Mouse (Mus musculus) kidney, adult 2 months (tissue): ENCODE results near the gene Zfp57.

Source experiments
- CTCF ChIP-seq: fragments of 200-500 bp; conservative IDR thresholded peaks from 2 replicates; pipeline ENCODE4 v1.5.1; 2011; ENCODE audit warnings: low read depth, mild to moderate bottlenecking, control low read depth, low read length, moderate library complexity, mixed read lengths; ENCODE audit not compliant: insufficient read depth, insufficient read length
- POLR2A ChIP-seq: fragments of 200-500 bp; IDR thresholded peaks from one replicate; pipeline ENCODE4 v1.6.1; 2011; ENCODE audit warnings: low read depth, low read length, control low read depth

DNA sequence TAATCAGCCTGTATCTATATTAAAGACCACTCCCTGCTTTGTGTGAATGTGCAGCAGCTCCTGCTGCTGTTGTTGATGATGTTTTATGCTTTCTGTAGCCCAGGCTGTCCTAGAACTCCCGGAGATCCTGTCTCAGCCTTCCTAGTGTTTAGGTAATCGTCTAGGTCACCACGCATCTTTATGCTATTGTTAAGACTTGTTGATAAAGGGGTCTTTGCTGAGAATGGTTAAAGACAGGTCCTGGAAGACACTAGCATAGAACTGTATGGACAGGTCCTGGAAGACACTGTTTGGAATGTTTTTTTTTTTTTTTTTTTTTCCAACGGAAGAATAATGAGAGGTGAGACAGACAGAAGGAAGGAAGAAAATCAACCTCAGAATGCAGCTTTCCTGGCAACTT, 2.4 kb downstream of the Zfp57 start:
- no peak for TF ChIP-seq POLR2A
- no peak for TF ChIP-seq CTCF
